Mouse (Mus musculus): ENCODE measurements around the gene Dock9.
A peak's percentile ranks its signal among the peaks of the same experiment; 100 is the strongest.
"Not testable (repeated sequence)": the region's sequence is repeated elsewhere in the genome, so short reads cannot be mapped to it uniquely, and the experiment has no call there.

Dock9 gene

GRCm38 (mm10) chr14:121700013-121700412 lies 97.6 kb downstream of the Dock9 start:
- no peak for DNase-seq (ENCODE audit: low read depth, low spot score)

- no peak for DNase-seq (ENCODE audit: low read depth, low spot score)
These were observed 99.1 kb downstream of the Dock9 start for GRCm38 (mm10) chr14:121698620-121698950.

GRCm38 (mm10) chr14:121697709-121698619 lies 99.7 kb downstream of the Dock9 start:
- no peak for DNase-seq (ENCODE audit: low read depth, low spot score)

GRCm38 (mm10) chr14:121697143-121697680 lies 100.4 kb downstream of the Dock9 start:
- no peak for DNase-seq (ENCODE audit: low read depth, low spot score)

GRCm38 (mm10) chr14:121696429-121697118 lies 101.1 kb downstream of the Dock9 start:
- DNase-seq (ENCODE audit: low read depth, low spot score), result no peak

GRCm38 (mm10) chr14:121694706-121695105 lies 102.9 kb downstream of the Dock9 start:
- no peak for DNase-seq (ENCODE audit: low read depth, low spot score)

- no peak for DNase-seq (ENCODE audit: low read depth, low spot score)
These were observed 103.5 kb downstream of the Dock9 start for GRCm38 (mm10) chr14:121693991-121694594.

- not testable (repeated sequence) for DNase-seq (ENCODE audit: low read depth, low spot score)
These were observed 108.0 kb downstream of the Dock9 start for GRCm38 (mm10) chr14:121689649-121690048.

GRCm38 (mm10) chr14:121688175-121688574 lies 109.5 kb downstream of the Dock9 start:
- no peak for DNase-seq (ENCODE audit: low read depth, low spot score)

GRCm38 (mm10) chr14:121687274-121687673 lies 110.4 kb downstream of the Dock9 start:
- no peak for DNase-seq (ENCODE audit: low read depth, low spot score)

GRCm38 (mm10) chr14:121678913-121679312 lies 118.7 kb downstream of the Dock9 start:
- DNase-seq (ENCODE audit: low read depth, low spot score), result no peak

- no peak for DNase-seq (ENCODE audit: low read depth, low spot score)
These were observed 119.2 kb downstream of the Dock9 start for GRCm38 (mm10) chr14:121678445-121678844.

GRCm38 (mm10) chr14:121676596-121677330 lies 120.9 kb downstream of the Dock9 start:
- no peak for DNase-seq (ENCODE audit: low read depth, low spot score)

- DNase-seq (ENCODE audit: low read depth, low spot score), result peak; percentile 34
These were observed 121.5 kb downstream of the Dock9 start for GRCm38 (mm10) chr14:121676121-121676591.

- DNase-seq (ENCODE audit: low read depth, low spot score), result peak; percentile 4
These were observed 122.1 kb downstream of the Dock9 start for GRCm38 (mm10) chr14:121675579-121675978.

GRCm38 (mm10) chr14:121675146-121675545 lies 122.5 kb downstream of the Dock9 start:
- DNase-seq (ENCODE audit: low read depth, low spot score), result no peak

- no peak for DNase-seq (ENCODE audit: low read depth, low spot score)
These were observed 127.6 kb downstream of the Dock9 start for GRCm38 (mm10) chr14:121670016-121670415.

- DNase-seq (ENCODE audit: low read depth, low spot score), result no peak
These were observed 130.9 kb downstream of the Dock9 start for GRCm38 (mm10) chr14:121666641-121667274.

- DNase-seq (ENCODE audit: low read depth, low spot score), result no peak
These were observed 131.9 kb downstream of the Dock9 start for GRCm38 (mm10) chr14:121665693-121666273.

GRCm38 (mm10) chr14:121663913-121664312 lies 133.7 kb downstream of the Dock9 start:
- DNase-seq (ENCODE audit: low read depth, low spot score), result no peak
